Mouse (Mus musculus): ENCODE measurements around the gene Uchl5.

GRCm38 (mm10) chr1:143766238-143766637 lies 10.8 kb upstream of the Uchl5 start:
- TF ChIP-seq POLR2A (IDR thresholded peaks at IDR 0.05; ENCODE audit: extremely low read depth, insufficient read depth, low read length) (no peak), CTCF (IDR thresholded peaks at IDR 0.05; ENCODE audit: low read depth, low read length) (no peak)
